Mouse (Mus musculus) kidney, embryonic 15.5 days (tissue): ENCODE results near the gene Pop7. TPM values are rescaled to one million over a fixed set of nuclear protein-coding genes. Genes with fewer than 3 reads are reported as not detected.

Experiments used
- ATAC-seq: fragments of 200-750 bp; cut with Nextera tagmentation; replicated peaks from 2 replicates; pipeline ENCODE4 v1.8.0; 2017; ENCODE audit warnings: moderate TSS enrichment; ENCODE audit not compliant: low FRiP score
- H3K27ac ChIP-seq: fragments of 300-500 bp; sonication (generic); 2 replicates; pipeline ENCODE4 v1.5.1; 2015; ENCODE audit warnings: mild to moderate bottlenecking, inconsistent platforms
- H3K27me3 ChIP-seq: fragments of 300-500 bp; sonication (generic); 2 replicates; pipeline ENCODE4 v1.6.1; 2015; ENCODE audit warnings: inconsistent platforms
- H3K36me3 ChIP-seq: fragments of 300-500 bp; sonication (generic); 2 replicates; pipeline ENCODE4 v1.6.1; 2015; ENCODE audit warnings: inconsistent platforms
- H3K4me1 ChIP-seq: fragments of 300-500 bp; sonication (generic); 2 replicates; pipeline ENCODE4 v1.6.1; 2015; ENCODE audit warnings: inconsistent platforms
- H3K4me2 ChIP-seq: fragments of 300-500 bp; sonication (generic); 2 replicates; pipeline ENCODE4 v1.6.1; 2015; ENCODE audit warnings: moderate library complexity, mild to moderate bottlenecking, inconsistent platforms
- H3K4me3 ChIP-seq: fragments of 300-500 bp; sonication (generic); replicated peaks from 2 replicates; pipeline ENCODE4 v1.5.1; 2015; ENCODE audit warnings: mild to moderate bottlenecking, inconsistent platforms
- H3K9ac ChIP-seq: fragments of 300-500 bp; sonication (generic); 2 replicates; pipeline ENCODE4 v1.6.1; 2015; ENCODE audit warnings: mild to moderate bottlenecking, inconsistent platforms
- H3K9me3 ChIP-seq: fragments of 300-500 bp; sonication (generic); replicated peaks from 2 replicates; pipeline ENCODE4 v1.6.1; 2016; ENCODE audit warnings: inconsistent platforms
- WGBS: fragments of 180-500 bp; shearing (Covaris S2); methylation state at CpG from one replicate; pipeline ENCODE4 v1.1.7; 2015; ENCODE audit warnings: mixed read lengths; 5-methylcytosine and 5-hydroxymethylcytosine counted together
- polyA plus RNA-seq: library from polyadenylated mRNA; unstranded; fragments of >200 nt; fragmentation: Nextera tagmentation; extraction: Ambion mirVana; gene quantifications from 2 replicates; pipeline ENCODE4 v1.2.1, GENCODE M21; 2015

The Pop7 gene
- polyA plus RNA-seq = 55.9 and 57.7 TPM in 2 replicates

DNA sequence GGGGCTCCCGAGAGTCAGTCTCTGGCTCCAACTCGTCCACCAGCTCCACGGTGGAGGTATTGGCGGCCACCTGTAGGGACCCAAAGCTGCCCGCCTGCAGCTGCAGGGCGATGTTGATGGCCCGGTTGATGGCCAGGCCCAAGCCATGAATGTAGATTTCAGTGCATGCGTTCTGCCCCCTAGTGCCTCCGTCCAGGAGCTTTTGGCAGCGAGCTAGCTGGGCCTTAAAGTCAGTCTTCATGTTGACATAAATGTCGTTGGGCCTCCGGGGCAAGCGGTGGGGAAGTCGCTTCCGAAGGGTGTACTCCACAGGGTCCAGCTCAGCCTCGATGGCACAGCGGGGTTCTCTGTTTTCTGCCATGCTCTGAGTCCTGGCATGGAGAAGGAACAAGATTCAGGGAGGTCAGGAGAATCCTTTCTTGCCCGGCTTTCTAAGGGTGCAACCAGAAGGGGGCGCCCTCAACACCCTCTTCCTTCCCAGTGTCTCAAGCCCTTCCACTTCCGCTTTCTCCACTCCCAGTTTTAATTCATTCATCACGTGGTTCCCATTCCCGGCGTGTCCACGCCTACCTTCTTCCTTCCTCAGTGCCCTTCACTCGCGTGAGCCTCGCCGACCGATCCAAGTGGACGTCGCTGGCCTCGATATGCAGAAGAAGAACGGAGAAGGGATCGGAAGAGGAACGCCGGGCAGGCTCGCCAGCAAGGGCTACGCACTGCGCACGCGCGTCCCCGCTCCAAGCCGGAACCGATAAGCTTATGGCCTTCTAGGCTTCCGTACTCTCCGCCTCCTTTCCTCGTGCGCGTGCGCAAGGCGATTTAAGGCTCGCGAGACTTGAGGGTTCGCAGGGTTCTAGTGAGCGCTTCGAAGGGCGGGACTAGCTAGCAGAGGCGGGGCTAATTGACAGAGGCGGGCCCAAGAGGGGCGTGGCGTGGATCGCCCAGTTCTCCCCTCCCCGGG lies at the start of gene Pop7:
Pop7 (minus strand) TSS at position 810 of the 958 bp plus-strand sequence.
- 1% methylated on average over 64 of the region's 64 CpGs for WGBS

DNA sequence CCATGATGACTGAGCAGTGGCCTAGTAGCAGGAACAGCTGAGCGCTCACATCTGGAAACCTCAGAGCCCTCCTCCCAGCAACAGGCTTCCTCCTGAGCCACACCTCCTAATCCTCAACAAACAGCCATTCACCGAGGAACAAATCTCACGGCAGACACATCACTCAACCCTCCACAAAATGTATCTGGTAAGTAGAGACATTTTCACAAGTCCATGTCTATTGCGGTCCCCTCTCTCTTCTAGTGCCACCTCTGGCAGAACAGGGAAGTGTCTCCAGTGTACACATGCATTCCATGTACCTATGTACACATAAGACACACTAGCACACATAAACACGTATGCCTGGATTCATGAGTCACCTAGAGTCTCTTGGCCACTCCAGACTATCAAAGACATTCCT lies 48.8 kb upstream of the Pop7 start:
- no peak for ATAC-seq

More for the DNA sequence above, at the start of gene Pop7:
- Histone ChIP-seq H3K36me3 (peaks cover 15% of the 10 kb centered on the region), H3K4me3 (peak within 1 kb of the TSS; percentile 86), H3K4me2 (peak within 1 kb of the TSS; percentile 76), H3K9me3 (no peaks in the 10 kb centered on the region), H3K27ac (peak within 1 kb of the TSS; percentile 100), H3K4me1 (peaks cover 17% of the 10 kb centered on the region), H3K27me3 (no peaks in the 10 kb centered on the region), H3K9ac (peak within 1 kb of the TSS; percentile 75)
- ATAC-seq = peak; percentile 95

DNA sequence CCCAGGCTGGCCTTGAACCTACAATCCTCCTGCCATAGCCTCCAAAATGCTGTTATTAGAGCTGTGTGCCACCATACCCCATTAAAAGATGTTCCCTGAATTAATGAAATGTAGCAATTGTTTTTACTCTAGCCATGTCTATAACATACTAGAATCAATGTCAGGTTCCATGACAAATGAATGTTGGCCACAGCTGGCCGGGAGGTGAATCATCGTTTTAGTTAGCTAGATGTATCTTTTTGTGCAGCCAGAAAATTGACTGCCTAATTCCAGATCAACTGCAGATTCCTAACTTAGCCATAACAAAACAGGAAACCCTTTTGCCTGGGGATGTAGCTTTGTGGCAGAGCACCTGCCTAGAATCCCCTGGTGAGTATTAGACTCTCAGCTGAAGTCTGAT lies 47.5 kb upstream of the Pop7 start:
- H3K4me3 ChIP-seq = no peak overlapping the region

More for the DNA sequence above, 48.8 kb upstream of the Pop7 start:
- Histone ChIP-seq H3K27me3 (peaks cover 24% of the 10 kb centered on the region), H3K4me3 (no peak overlapping the region), H3K27ac (no peak overlapping the region), H3K4me2 (no peak overlapping the region), H3K9me3 (no peaks in the 10 kb centered on the region), H3K9ac (no peak overlapping the region), H3K36me3 (no peaks in the 10 kb centered on the region), H3K4me1 (peaks cover 7% of the 10 kb centered on the region)
- WGBS = 73% methylated on average over 5 of the region's 5 CpGs

DNA sequence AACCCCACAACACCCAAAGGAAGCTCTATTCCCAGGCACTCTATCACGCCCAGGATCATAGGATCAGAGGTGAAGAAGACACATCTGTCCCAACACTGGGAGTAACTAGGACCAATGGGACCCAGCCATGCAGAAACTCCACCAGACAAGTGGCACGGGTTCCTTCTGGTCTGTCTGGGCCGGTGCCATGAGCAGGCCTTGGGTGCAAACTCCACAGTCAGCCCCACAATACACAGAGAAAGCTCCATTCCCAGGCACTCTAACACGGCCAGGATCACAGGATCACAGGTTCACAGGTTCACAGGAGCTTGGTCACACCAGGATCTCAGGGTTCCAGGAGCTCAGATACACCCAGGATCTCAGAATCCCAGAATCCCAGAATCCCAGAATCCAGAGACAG lies 43.3 kb upstream of the Pop7 start:
- H3K36me3 ChIP-seq = no peaks in the 10 kb centered on the region
- no peak overlapping the region for H3K4me2 ChIP-seq
- no peak overlapping the region for H3K4me3 ChIP-seq
- H3K9ac ChIP-seq = no peak overlapping the region
- no peaks in the 10 kb centered on the region for H3K27me3 ChIP-seq
- H3K27ac ChIP-seq = no peak overlapping the region
- ATAC-seq = no peak
- whole genome bisulfite sequencing = 75% methylated on average over 4 of the region's 4 CpGs
- no peaks in the 10 kb centered on the region for H3K4me1 ChIP-seq
- H3K9me3 ChIP-seq = no peaks in the 10 kb centered on the region

More for the DNA sequence above, 47.5 kb upstream of the Pop7 start:
- Histone ChIP-seq H3K27ac (no peak overlapping the region), H3K4me2 (no peak overlapping the region), H3K9me3 (no peaks in the 10 kb centered on the region), H3K36me3 (no peaks in the 10 kb centered on the region), H3K9ac (no peak overlapping the region), H3K4me1 (peaks cover 7% of the 10 kb centered on the region), H3K27me3 (peaks cover 19% of the 10 kb centered on the region)
- WGBS = 76% methylated on average over 2 of the region's 2 CpGs
- ATAC-seq = no peak

DNA sequence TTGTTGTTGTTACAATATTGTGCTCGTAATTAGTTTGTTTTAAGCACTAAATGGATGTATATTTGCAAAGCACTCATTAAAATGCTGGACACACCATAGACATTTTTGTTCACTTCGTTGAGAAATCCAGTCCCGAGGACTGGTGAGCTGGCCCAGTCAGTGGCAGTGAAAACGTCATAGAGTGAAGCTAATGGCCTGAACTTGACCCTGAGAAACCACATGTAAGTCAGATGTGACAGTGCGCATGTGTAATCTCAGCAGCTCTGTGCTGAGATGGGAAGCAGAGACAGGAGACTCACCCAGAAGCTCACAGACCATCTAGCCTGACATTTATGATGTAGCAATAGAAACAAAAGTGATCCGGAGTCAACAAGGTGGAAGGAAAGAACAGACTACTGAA lies 42.6 kb upstream of the Pop7 start:
- WGBS = 63% methylated on average over 6 of the region's 6 CpGs
- no peak for ATAC-seq
- Histone ChIP-seq H3K4me1 (no peaks in the 10 kb centered on the region), H3K36me3 (no peaks in the 10 kb centered on the region), H3K27me3 (no peaks in the 10 kb centered on the region), H3K9me3 (no peaks in the 10 kb centered on the region), H3K27ac (no peak overlapping the region), H3K9ac (no peak overlapping the region), H3K4me2 (no peak overlapping the region), H3K4me3 (no peak overlapping the region)

DNA sequence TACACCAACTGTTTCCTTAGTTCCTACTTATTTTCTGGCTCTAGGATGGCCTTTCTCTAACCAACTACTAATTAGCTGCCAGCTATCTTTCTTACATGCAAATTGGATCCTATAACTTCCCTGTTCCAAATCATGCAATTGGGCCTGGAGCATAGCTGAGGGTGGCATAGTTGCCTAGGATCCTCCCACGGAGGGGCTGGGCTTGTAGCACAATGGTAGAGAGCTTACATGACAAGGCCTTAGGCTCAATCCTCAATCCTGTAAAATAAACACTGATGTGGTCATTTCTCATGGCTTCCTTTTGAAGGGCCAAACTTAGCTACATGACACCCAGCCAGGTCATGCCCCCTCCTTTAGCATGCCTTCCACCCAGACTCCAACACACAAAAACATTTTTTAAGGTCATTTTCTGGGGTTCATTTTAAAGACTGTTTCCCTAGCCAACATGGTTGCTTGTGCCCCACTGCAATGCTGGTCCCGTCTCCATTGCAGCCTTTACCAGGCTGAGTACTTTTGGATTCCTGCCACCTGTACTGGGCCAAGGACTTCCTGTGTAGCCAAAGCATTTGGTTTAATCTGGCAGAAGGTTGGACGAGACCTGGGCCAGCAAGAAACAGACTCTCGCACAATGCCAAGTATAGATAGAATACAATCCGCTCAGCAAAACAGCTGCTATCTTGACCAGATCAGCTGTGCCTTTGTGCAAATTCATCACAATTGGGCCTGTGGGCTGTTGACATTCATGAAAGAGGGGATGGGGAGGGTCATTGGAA lies 39.6 kb upstream of the Pop7 start:
- H3K27ac ChIP-seq = no peak overlapping the region

DNA sequence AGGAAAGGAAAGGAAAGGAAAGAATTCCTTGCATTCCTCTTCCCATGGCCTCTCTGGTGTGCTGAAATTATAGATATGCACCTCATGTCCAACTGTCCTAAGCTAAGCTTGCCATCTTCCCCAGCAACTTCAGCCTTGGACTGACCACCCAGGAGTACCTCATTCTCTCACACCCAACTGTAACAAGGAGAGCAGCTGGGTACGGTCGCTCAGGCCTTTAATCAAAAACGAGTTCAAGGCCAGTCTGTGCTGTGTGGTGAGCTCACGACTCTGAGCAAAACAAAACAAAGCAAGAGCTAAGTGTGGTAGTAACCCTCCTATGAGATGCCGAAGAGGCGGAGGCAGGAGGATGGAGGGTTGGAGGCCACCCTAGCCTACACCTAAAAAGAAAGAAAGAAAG lies 38.7 kb upstream of the Pop7 start:
- Histone ChIP-seq H3K4me3 (no peak overlapping the region), H3K27ac (no peak overlapping the region), H3K27me3 (no peaks in the 10 kb centered on the region), H3K4me1 (no peaks in the 10 kb centered on the region), H3K36me3 (no peaks in the 10 kb centered on the region), H3K9me3 (no peaks in the 10 kb centered on the region), H3K4me2 (no peak overlapping the region), H3K9ac (no peak overlapping the region)
- no peak for ATAC-seq
- 71% methylated on average over 6 of the region's 6 CpGs for WGBS

More for the DNA sequence above, 39.6 kb upstream of the Pop7 start:
- no peaks in the 10 kb centered on the region for H3K36me3 ChIP-seq
- H3K27me3 ChIP-seq = no peaks in the 10 kb centered on the region
- H3K4me1 ChIP-seq = no peaks in the 10 kb centered on the region
- H3K9me3 ChIP-seq = no peaks in the 10 kb centered on the region
- H3K4me2 ChIP-seq = no peak overlapping the region
- no peak for ATAC-seq
- 76% methylated on average over 5 of the region's 5 CpGs for WGBS
- no peak overlapping the region for H3K9ac ChIP-seq
- no peak overlapping the region for H3K4me3 ChIP-seq

DNA sequence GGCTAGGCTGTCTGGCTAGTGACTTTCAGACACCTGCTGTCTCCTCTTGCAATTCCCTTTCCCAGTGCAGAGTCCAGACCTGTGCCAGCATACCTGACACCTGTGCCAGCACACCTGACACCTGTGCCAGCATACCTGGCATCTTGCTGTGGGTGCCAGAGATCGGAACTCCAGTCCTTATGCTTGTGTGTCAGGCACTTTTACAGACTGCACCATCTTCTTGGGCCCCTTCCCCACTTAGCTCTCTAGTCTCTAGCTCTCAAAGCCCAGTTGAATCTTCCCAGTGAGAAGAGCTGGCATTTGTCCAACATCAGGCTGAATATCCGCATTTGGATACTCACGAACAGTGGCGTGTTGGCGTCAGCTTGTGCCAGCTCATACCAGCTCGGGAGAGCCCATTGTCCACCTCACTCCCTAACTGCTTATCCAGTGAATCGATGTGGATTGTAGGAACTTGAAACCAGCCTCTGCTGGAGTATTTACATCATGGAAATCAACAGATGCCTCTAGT lies 37.0 kb upstream of the Pop7 start:
- H3K9ac ChIP-seq = no peak overlapping the region
- no peaks in the 10 kb centered on the region for H3K36me3 ChIP-seq
- H3K27me3 ChIP-seq = no peaks in the 10 kb centered on the region
- no peak overlapping the region for H3K27ac ChIP-seq
- H3K4me2 ChIP-seq = no peak overlapping the region
- ATAC-seq = no peak
- no peaks in the 10 kb centered on the region for H3K9me3 ChIP-seq
- no peaks in the 10 kb centered on the region for H3K4me1 ChIP-seq
- H3K4me3 ChIP-seq = no peak overlapping the region
- WGBS = 68% methylated on average over 7 of the region's 7 CpGs

DNA sequence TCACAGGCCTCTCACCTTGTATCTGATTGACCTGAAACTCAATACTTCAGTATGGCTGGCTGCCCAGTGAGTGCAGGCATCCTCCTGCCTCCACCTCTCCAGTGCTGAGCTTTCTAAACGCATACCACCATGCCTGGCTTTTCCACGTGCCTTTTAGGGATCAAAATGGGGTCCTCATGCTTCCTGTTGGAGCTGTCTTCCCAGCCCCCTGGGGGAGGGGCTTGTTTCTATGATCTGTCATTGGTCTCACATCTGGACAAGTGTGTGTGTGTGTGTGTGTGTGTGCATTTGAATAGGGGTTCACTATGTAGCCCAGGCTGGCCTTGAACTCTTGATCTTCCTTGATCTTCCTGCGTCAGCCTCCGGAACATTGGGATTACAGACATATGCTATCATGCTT lies 35.1 kb upstream of the Pop7 start:
- Histone ChIP-seq H3K9me3 (no peaks in the 10 kb centered on the region), H3K4me2 (no peak overlapping the region), H3K36me3 (no peaks in the 10 kb centered on the region), H3K4me1 (peaks cover 4% of the 10 kb centered on the region), H3K27me3 (no peaks in the 10 kb centered on the region), H3K9ac (no peak overlapping the region), H3K27ac (no peak overlapping the region), H3K4me3 (no peak overlapping the region)
- 64% methylated on average over 4 of the region's 4 CpGs for WGBS
- ATAC-seq = no peak

DNA sequence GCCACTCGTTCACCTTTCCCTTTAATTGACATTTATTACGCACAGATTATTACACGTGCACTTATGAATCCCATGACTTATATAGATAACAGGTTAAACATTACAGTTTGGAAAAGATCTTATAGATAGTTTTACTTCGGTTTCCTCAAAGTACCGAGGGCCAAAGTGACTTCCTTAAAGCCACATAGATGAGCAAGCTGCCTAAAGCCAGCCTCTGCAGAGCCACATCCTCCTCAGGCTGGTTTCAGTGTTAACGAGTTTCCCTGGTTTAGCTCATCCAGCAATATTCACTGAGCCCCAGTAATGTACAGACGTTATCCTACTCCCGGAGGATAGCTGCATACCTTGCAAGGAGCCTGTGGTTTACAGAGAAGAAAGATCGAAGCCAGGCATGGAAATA lies 33.0 kb upstream of the Pop7 start:
- 77% methylated on average over 9 of the region's 9 CpGs for WGBS
- Histone ChIP-seq H3K9me3 (no peaks in the 10 kb centered on the region), H3K27ac (no peak overlapping the region), H3K27me3 (no peaks in the 10 kb centered on the region), H3K36me3 (peaks cover 1% of the 10 kb centered on the region; the same call in 1 of the 2 replicates), H3K4me3 (no peak overlapping the region), H3K4me2 (no peak overlapping the region), H3K4me1 (peaks cover 14% of the 10 kb centered on the region), H3K9ac (no peak overlapping the region)
- no peak for ATAC-seq

DNA sequence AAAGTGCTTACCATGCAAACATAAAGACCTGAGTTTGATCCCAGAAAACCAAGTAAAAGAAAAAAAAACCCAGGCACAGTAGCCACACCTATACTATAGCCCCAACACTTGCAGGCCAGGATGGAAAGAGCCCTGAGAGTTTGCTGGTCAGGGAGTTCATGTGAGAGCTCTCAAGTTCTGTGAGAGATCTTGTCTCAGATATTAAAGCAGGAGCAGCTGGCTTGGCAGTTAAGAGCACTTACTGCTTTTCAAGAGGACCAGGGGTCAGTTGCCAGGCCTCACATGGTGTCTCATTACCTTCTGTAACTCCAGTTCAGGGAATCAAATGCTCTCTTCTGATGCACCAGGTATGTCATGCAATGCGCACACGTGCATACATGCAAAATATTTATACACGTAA lies 32.4 kb upstream of the Pop7 start:
- H3K4me1 ChIP-seq = peaks cover 20% of the 10 kb centered on the region
- H3K4me2 ChIP-seq = no peak overlapping the region
- H3K36me3 ChIP-seq = peaks cover 7% of the 10 kb centered on the region
- H3K27ac ChIP-seq = no peak overlapping the region
- no peaks in the 10 kb centered on the region for H3K9me3 ChIP-seq
- no peak overlapping the region for H3K4me3 ChIP-seq
- ATAC-seq = no peak
- no peaks in the 10 kb centered on the region for H3K27me3 ChIP-seq
- WGBS = 90% methylated on average over 3 of the region's 3 CpGs
- H3K9ac ChIP-seq = no peak overlapping the region
